Mouse (Mus musculus) embryo, embryonic 10.5 days (tissue): ENCODE measurements around the gene Med24.
A peak's percentile ranks its signal among the peaks of the same experiment; 100 is the strongest.
"Not testable (repeated sequence)": the region's sequence is repeated elsewhere in the genome, so short reads cannot be mapped to it uniquely, and the experiment has no call there.

Source experiments
- DNase-seq: peaks from one replicate; pipeline ENCODE4 v3.0.0-alpha.2; 2015; ENCODE audit warnings: low spot score

Med24 gene

GRCm38 (mm10) chr11:98745932-98746853 is 17.0 kb upstream of the Med24 start:
- DNase-seq: no peak

- DNase-seq: no peak
These were observed 15.3 kb upstream of the Med24 start for GRCm38 (mm10) chr11:98744456-98745019.

- DNase-seq: peak; percentile 82
These were observed 14.6 kb upstream of the Med24 start for GRCm38 (mm10) chr11:98743655-98744345.

GRCm38 (mm10) chr11:98742397-98743291 is 13.4 kb upstream of the Med24 start:
- peak; percentile 50 for DNase-seq

GRCm38 (mm10) chr11:98741622-98742396 is 12.6 kb upstream of the Med24 start:
- DNase-seq: peak; percentile 87

- DNase-seq: peak; percentile 45
These were observed 11.9 kb upstream of the Med24 start for GRCm38 (mm10) chr11:98741051-98741620.

- DNase-seq: peak; percentile 76
These were observed 11.3 kb upstream of the Med24 start, which contains the start of gene Thra for GRCm38 (mm10) chr11:98740393-98741050. Thra (plus strand) TSS chr11:98740638.

GRCm38 (mm10) chr11:98740026-98740392 is 10.8 kb upstream of the Med24 start:
- no peak for DNase-seq

GRCm38 (mm10) chr11:98738925-98739324 is 9.7 kb upstream of the Med24 start:
- no peak for DNase-seq

GRCm38 (mm10) chr11:98738428-98738911 is 9.2 kb upstream of the Med24 start:
- DNase-seq: no peak

GRCm38 (mm10) chr11:98737220-98737619 is 8.0 kb upstream of the Med24 start:
- DNase-seq: not testable (repeated sequence)

- no peak for DNase-seq
These were observed 6.9 kb upstream of the Med24 start for GRCm38 (mm10) chr11:98736176-98736575.

GRCm38 (mm10) chr11:98735111-98735510 is 5.9 kb upstream of the Med24 start:
- DNase-seq: no peak

GRCm38 (mm10) chr11:98734020-98734419 is 4.8 kb upstream of the Med24 start:
- DNase-seq: no peak

- DNase-seq: no peak
These were observed 1.9 kb upstream of the Med24 start for GRCm38 (mm10) chr11:98731134-98731533.

GRCm38 (mm10) chr11:98730727-98731126 is 1.5 kb upstream of the Med24 start:
- no peak for DNase-seq

GRCm38 (mm10) chr11:98725926-98726506 is 3.2 kb downstream of the Med24 start:
- DNase-seq: no peak

- no peak for DNase-seq
These were observed 6.1 kb downstream of the Med24 start for GRCm38 (mm10) chr11:98723098-98723497.

- DNase-seq: peak; percentile 51
These were observed 7.6 kb downstream of the Med24 start for GRCm38 (mm10) chr11:98721458-98722226.
